ENCODE assay signal across 12 mouse cellular contexts in the genomic region with DNA sequence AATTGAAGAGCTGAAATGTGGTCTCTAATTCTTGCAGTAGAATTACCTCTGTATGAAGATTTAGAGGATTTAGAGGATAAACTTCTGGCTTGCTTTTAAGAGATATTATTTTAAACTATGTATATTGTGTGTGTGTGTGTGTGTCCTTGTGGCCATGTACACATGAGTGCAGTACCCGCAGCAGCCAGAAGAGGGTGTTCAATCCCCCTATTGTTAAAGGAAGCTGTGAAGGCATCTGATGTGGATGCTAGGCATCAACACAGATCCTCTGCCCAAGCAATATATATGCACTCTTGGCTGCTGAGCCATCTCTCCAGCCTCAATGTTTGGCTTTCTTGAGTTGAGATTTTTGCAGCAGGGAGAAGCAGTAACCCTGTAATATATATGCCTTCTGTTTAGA.
DNase-seq lines count a peak whose midpoint lies in the region; ATAC-seq and TF ChIP-seq lines count a peak whose summit lies in the region.
"Had no signal": no experiment of that assay in that cellular context is flagged by ENCODE, and none has a peak within 500 bp of the region (broad histone marks: within the 10 kb centered on the region; RNA-seq: fewer than 3 reads in every experiment).

No protein-coding gene starts in this region.

- no peaks in the 10 kb centered on the region for H3K4me1 ChIP-seq in heart, embryonic 11.5 days (ENCODE audit: control insufficient read depth, insufficient read depth, low read length)
- H3K4me1 ChIP-seq in lung, adult 2 months (ENCODE audit: control insufficient read depth, insufficient read depth, low read length), result no peaks in the 10 kb centered on the region
- no peaks in the 10 kb centered on the region for H3K4me1 ChIP-seq in MEL (ENCODE audit: control insufficient read depth in 1 of 2, insufficient read depth in 2 of 2, low read length in 2 of 2)
- no peaks in the 10 kb centered on the region for H3K4me1 ChIP-seq in stomach, postnatal 0 days (replicated peaks; ENCODE audit: control insufficient read depth, insufficient read depth)
- H3K4me1 ChIP-seq in forebrain, embryonic 14.5 days (ENCODE audit: control insufficient read depth, insufficient read depth, low read length), result no peaks in the 10 kb centered on the region

- TF ChIP-seq EP300 in MEL (IDR thresholded peaks at IDR 0.05; ENCODE audit: low read depth in 1 of 2, low read length in 2 of 2), result no peak
- TF ChIP-seq EP300 in stomach, postnatal 0 days (optimal IDR thresholded peaks at IDR 0.05), result no peak

- TF ChIP-seq CTCF in lung, adult 2 months (IDR thresholded peaks at IDR 0.05; ENCODE audit: insufficient read depth, low read length), result no peak
- peak; percentile 46 to 63 (median 58) for TF ChIP-seq CTCF in MEL (IDR thresholded peaks at IDR 0.05 in 2 of 3, conservative IDR thresholded peaks at IDR 0.05 in 1 of 3; ENCODE audit: control insufficient read depth in 1 of 3, insufficient read depth in 1 of 3, low read depth in 2 of 3, low read length in 3 of 3, poor library complexity in 1 of 3, severe bottlenecking in 1 of 3)
- peak; percentile 44; the same call in 1 of the 2 replicates for TF ChIP-seq CTCF in stomach, postnatal 0 days (IDR thresholded peaks at IDR 0.05; ENCODE audit: low read depth)

- H3K4me2 ChIP-seq in heart, embryonic 11.5 days, result no peak overlapping the region
- no peak overlapping the region for H3K4me2 ChIP-seq in stomach, postnatal 0 days (replicated peaks; ENCODE audit: low read depth)
- H3K4me2 ChIP-seq in forebrain, embryonic 14.5 days (ENCODE audit: low read length), result no peak overlapping the region

- 90% methylated on average over 1 of the region's 1 CpGs for WGBS in heart, embryonic 11.5 days (ENCODE audit: insufficient replicate concordance)
- WGBS in lung, adult 2 months, result 100% methylated on average over 1 of the region's 1 CpGs
- WGBS in stomach, postnatal 0 days, result 94% methylated on average over 1 of the region's 1 CpGs
- 95% methylated on average over 1 of the region's 1 CpGs for WGBS in forebrain, embryonic 14.5 days

- H3K79me2 ChIP-seq in MEL (ENCODE audit: control insufficient read depth, insufficient read depth, low read length, poor library complexity), result no peaks in the 10 kb centered on the region

- DNase-seq in heart, adult 11 months, result peak; percentile 2
- peak; percentile 6 for DNase-seq in lung, postnatal 10 days
- DNase-seq in lung, adult 2 months, result no peak
- peak; percentile 52 for DNase-seq in MEL (ENCODE audit: low read depth, low spot score)
- DNase-seq in stomach, postnatal 0 days (ENCODE audit: low spot score), result no peak
- DNase-seq in forebrain, embryonic 14.5 days (ENCODE audit: low spot score), result no peak
- no peak for DNase-seq in ovary, adult 18-20 months (ENCODE audit: low spot score)
- DNase-seq: cerebellum, adult 11-12 months had no signal

- no peak overlapping the region for H3K4me3 ChIP-seq in heart, embryonic 11.5 days (ENCODE audit: low read depth, low read length)
- H3K4me3 ChIP-seq in lung, adult 2 months (replicated peaks; ENCODE audit: extremely low read depth, low read depth, low read length), result no peak overlapping the region
- no peak overlapping the region for H3K4me3 ChIP-seq in MEL (ENCODE audit: control insufficient read depth in 1 of 2, insufficient read depth in 1 of 2, low read depth in 2 of 2, low read length in 2 of 2)
- no peak overlapping the region for H3K4me3 ChIP-seq in stomach, postnatal 0 days (ENCODE audit: low read depth, low read length)
- no peak overlapping the region for H3K4me3 ChIP-seq in forebrain, embryonic 14.5 days (ENCODE audit: low read depth, low read length)
- H3K4me3 ChIP-seq: erythroblast, embryonic 14.5 days; limb, embryonic 10.5 days; midbrain, embryonic 10.5 days had no signal

- ATAC-seq in heart, embryonic 11.5 days (replicated peaks; ENCODE audit: insufficient number of reproducible peaks, low FRiP score, low TSS enrichment), result no peak
- no peak for ATAC-seq in stomach, postnatal 0 days (ENCODE audit: low FRiP score, low TSS enrichment)
- no peak for ATAC-seq in forebrain, embryonic 14.5 days

- no peaks in the 10 kb centered on the region for H3K9me3 ChIP-seq in heart, embryonic 11.5 days (replicated peaks; ENCODE audit: control insufficient read depth, low read length)
- H3K9me3 ChIP-seq in MEL (replicated peaks; ENCODE audit: insufficient read depth, low read length), result no peaks in the 10 kb centered on the region
- H3K9me3 ChIP-seq in stomach, postnatal 0 days (ENCODE audit: control insufficient read depth, low read length), result no peaks in the 10 kb centered on the region
- no peaks in the 10 kb centered on the region for H3K9me3 ChIP-seq in forebrain, embryonic 14.5 days (replicated peaks; ENCODE audit: control insufficient read depth, low read length)
- H3K9me3 ChIP-seq: limb, embryonic 10.5 days; midbrain, embryonic 10.5 days had no signal

- no peak overlapping the region for H3K9ac ChIP-seq in heart, embryonic 11.5 days (ENCODE audit: low read depth, low read length)
- no peak overlapping the region for H3K9ac ChIP-seq in MEL (ENCODE audit: control insufficient read depth, low read depth, low read length, poor library complexity, severe bottlenecking)
- H3K9ac ChIP-seq in stomach, postnatal 0 days (ENCODE audit: low read length), result no peak overlapping the region
- H3K9ac ChIP-seq in forebrain, embryonic 14.5 days (ENCODE audit: low read length), result no peak overlapping the region

- H3K36me3 ChIP-seq in heart, embryonic 11.5 days (ENCODE audit: control insufficient read depth, insufficient read depth, low read length), result no peaks in the 10 kb centered on the region
- H3K36me3 ChIP-seq in MEL (ENCODE audit: control insufficient read depth in 1 of 2, insufficient read depth in 2 of 2, low read length in 2 of 2), result no peaks in the 10 kb centered on the region
- H3K36me3 ChIP-seq in stomach, postnatal 0 days (ENCODE audit: control insufficient read depth, insufficient read depth, low read length), result no peaks in the 10 kb centered on the region
- H3K36me3 ChIP-seq in forebrain, embryonic 14.5 days (ENCODE audit: control insufficient read depth, insufficient read depth, low read length), result no peaks in the 10 kb centered on the region
- H3K36me3 ChIP-seq: limb, embryonic 10.5 days had no signal

- peak; percentile 56 for TF ChIP-seq RAD21 in MEL (IDR thresholded peaks at IDR 0.05; ENCODE audit: low read depth, low read length)

- no peak overlapping the region for H3K27ac ChIP-seq in heart, embryonic 11.5 days (ENCODE audit: low read depth, low read length)
- no peak overlapping the region for H3K27ac ChIP-seq in MEL (ENCODE audit: control insufficient read depth, low read depth, low read length)
- no peak overlapping the region for H3K27ac ChIP-seq in stomach, postnatal 0 days (replicated peaks)
- no peak overlapping the region for H3K27ac ChIP-seq in forebrain, embryonic 14.5 days (ENCODE audit: low read depth, low read length)
- H3K27ac ChIP-seq: limb, embryonic 10.5 days; midbrain, embryonic 10.5 days had no signal

- TF ChIP-seq POLR2A in lung, adult 2 months (IDR thresholded peaks at IDR 0.05; ENCODE audit: borderline replicate concordance, extremely low read depth, low read depth, low read length), result no peak
- no peak for TF ChIP-seq POLR2A in MEL (IDR thresholded peaks at IDR 0.05; ENCODE audit: control insufficient read depth in 1 of 2, insufficient read depth in 1 of 2, low read depth in 1 of 2, low read length in 2 of 2, poor library complexity in 1 of 2)

- no peaks in the 10 kb centered on the region for H3K27me3 ChIP-seq in heart, embryonic 11.5 days (ENCODE audit: control insufficient read depth, insufficient read depth, low read length)
- no peaks in the 10 kb centered on the region for H3K27me3 ChIP-seq in MEL (ENCODE audit: control insufficient read depth in 1 of 2, insufficient read depth in 2 of 2, low read length in 2 of 2)
- no peaks in the 10 kb centered on the region for H3K27me3 ChIP-seq in stomach, postnatal 0 days (ENCODE audit: control insufficient read depth, insufficient read depth, low read length)
- H3K27me3 ChIP-seq in forebrain, embryonic 14.5 days (replicated peaks; ENCODE audit: control insufficient read depth, insufficient read depth, low read length), result no peaks in the 10 kb centered on the region

TF ChIP-seq in MEL, 35 proteins besides CTCF, POLR2A, EP300 and RAD21:
- TF ChIP-seq SIN3A (IDR thresholded peaks at IDR 0.05; ENCODE audit: low read length), result no peak
- no peak for TF ChIP-seq MAX (IDR thresholded peaks at IDR 0.05; ENCODE audit: low read length)
- peak; percentile 79 for TF ChIP-seq SMC3 (IDR thresholded peaks at IDR 0.05; ENCODE audit: low read depth, low read length)
- peak; percentile 51 for TF ChIP-seq ZC3H11A (IDR thresholded peaks at IDR 0.05; ENCODE audit: low read depth, low read length)

Comparison
In these comparisons a context has a peak if more than half of its experiments do, and no peak if none do; other contexts are left out.
1. DNase-seq: peak in heart, adult 11 months (single experiment), lung, postnatal 10 days (single experiment) and MEL (single experiment); none in lung, adult 2 months (single experiment), stomach, postnatal 0 days (single experiment), forebrain, embryonic 14.5 days (single experiment) and ovary, adult 18-20 months (single experiment).